Mouse (Mus musculus) T-helper 1 cell (primary cell): ENCODE measurements around the gene Rassf8.

ENCODE experiments used
- in situ Hi-C: fragments of 300-600 bp; cut with MboI, MseI; formaldehyde crosslinking; loops from one replicate; pipeline ENCODE4 v1.15.1; 2025; ENCODE audit warnings: high pct_unique_total_duplicates

Rassf8 gene

DNA sequence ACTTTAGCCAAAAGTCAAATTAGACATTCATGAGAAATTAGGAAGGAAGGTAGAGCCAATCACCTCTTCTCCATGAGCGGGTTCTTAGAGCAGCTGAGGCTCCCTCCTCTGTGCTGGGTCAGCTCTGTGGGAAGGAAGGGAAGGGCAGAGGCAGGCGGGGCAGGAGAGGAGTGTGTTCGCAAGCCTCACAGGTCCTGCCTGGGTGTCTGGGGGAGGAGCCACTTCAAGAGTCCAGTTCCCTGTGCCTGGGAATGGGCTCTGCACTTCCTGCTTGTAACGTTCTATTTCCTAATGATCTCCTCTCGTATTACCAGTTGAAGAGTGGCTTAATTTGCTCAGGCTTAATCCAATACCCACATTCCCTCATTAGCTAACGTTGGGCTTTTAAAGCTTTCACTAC is 32.8 kb downstream of the Rassf8 start:
- in situ Hi-C loops = no loop called here

DNA sequence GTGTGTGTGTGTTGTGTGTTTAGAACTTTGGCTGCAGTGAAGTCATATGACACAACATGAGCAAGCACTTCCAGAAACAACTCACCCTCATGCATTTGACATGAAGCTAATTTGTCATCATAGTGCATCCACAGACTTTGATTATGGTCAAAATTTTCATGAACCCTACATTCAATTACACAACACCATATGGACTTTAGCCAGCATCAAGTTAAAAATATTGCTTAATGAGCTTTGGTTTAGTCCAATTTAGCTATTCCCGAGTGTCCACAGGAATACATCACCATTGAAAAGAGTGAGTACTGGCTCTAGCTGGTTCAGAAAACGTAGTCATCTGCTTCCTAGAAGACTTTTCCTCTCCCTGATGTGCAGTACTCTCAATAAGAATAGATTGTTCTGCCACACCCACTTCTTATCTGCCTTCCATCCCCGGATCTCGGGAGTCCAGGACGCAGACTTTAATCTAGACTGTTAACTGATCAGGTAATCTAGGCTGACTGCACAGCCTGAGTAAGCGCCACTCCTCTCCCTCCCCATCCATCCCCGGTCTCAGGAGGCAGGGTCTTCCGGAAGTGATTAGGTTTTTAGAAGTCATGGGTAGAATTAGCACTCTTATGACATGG is 33.7 kb downstream of the Rassf8 start:
- in situ Hi-C loops = no loop called here

DNA sequence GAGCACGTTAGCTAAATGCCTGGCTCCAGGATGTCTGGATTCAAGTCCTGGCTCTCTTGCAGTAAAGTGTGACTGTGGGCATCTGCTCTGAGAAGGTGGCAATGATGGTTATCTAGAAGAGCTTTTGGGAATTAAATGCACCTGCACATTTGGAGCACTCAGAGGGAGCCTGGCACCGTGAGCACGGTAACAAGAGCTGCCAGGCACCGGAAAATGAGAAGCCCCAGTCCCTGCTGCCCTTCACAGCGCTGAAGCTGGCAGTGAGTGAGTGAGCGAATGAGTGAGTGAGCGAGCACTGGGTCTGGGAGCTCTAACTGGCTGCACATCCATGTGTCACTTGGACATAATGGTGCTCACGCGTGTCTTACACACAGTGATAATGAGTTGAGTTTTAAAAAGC is 34.7 kb downstream of the Rassf8 start:
- in situ Hi-C loops = no loop called here

DNA sequence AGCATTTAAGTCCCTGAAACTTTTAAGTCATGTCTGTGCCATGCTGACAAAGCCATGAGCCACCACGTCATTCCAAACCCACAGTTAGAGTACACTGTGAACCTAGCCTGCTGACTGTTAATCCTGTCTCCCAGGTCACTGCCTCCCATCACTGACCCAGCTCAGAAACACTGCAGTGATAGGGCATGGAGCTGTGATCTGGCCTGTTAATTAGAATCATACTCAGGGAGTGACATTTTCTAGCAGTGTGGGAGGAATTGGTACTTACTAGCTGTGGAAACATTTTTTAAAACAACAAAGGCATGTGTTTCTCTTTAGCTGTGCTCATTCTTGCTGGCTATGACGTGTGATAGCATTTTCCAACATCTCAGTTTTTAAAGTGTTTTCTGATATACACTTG is 35.4 kb downstream of the Rassf8 start:
- in situ Hi-C loops = no loop called here

DNA sequence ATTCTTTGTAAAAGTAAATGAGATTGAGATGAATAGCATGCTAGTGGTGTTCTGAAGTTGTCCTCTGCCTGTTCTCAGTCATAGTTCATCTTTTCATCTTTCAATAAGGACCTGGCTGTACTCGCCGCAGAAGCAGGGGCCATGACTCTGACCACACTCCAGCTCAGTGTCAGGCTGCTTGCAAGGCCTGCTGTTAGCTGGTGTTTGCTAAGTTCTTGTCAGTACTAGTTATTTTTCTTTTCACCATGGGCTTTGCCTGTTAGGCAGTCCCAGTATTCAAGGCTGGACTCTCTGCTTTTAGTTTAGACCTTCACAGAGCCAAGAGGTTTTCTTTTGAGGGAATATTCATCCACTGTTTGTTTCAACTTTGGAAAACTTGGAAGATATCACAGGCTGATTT is 40.8 kb downstream of the Rassf8 start:
- in situ Hi-C loops = no loop called here

DNA sequence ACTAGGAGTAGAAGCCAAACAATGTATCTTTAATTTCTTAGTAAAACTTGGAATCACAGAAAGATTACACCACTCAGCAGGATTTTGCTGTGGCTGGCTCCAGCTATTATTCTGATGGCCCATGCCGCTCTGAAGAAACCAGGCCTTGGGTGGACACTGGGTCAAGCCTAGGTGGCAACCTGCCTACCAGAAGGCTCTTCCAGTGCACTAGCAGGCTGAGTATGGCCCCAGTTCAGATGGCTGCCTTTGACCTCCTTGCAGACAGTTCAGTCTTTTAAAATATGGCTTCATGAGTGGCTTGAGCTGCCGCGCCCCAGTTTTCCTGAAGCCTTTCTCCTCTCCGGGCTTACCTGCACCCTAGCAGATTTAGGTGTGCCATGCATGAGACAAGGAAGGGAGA is 43.2 kb downstream of the Rassf8 start:
- in situ Hi-C loops = loop anchor here (10.0 kb wide), 2 partner anchors 375 to 425 kb away; no protein-coding TSS in a partner anchor

DNA sequence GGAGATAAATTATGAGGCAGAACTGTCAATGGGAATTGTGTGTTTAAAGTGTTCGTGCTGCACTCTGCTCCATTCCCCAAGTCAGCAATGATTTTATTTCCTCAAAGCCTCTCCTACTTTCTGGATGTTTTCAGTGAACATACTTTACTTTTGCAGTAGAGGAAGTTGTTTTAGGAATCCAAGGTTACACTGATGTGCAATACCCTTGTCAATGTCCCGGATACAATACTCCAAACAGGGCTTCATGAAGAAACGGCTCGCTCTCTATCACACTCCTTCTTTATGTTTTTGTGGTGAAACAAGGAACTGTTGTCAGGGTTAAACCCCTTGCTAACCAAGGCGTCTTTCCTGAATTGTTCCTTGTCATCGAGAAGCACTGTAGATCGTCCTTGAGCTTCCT is 45.8 kb downstream of the Rassf8 start:
- in situ Hi-C loops = loop anchor here (10.0 kb wide), 2 partner anchors 378 to 428 kb away; no protein-coding TSS in a partner anchor

DNA sequence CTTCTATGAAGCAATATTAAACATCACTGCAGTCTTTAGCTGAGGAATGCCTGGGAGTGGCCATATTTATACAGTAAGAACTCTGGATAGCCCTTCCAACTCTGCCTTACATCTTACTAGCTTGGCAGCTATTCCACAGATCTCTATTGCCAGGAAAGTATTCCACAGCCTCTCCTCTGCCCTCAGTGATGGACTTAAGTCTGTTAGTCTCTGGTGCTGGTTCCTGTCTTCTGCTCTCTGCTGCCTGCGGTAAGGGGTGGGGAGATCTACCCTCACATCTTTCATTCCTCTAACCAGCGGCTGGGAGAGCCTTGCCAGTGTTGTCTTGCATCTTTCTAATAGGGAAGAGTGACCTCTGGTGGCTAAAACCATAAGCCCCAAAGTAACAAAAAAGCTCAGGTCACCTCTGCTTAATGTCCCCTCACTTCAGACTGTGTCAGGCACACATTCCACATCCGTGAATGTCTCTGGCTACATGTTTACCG is 46.6 kb downstream of the Rassf8 start:
- in situ Hi-C loops = loop anchor here (10.0 kb wide), 2 partner anchors 378 to 428 kb away; no protein-coding TSS in a partner anchor

DNA sequence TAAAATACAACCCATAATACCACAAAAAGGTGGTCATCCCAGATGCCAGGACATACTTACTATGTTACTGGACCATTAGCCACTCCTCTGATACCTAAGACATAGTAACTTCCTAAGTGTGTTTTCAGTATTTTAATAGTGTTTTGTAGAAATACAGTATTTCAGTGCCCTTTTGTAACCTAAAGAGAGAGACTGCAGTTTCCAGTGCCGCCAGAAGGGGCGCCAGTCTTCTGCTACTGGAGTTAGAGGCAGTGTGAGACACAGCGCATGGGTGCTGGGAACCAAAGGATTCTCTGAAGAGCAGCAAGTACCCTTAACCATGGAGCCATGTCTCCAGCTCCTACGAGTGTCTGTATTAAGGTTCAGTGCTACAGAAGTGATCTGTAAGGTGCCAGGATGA is 48.1 kb downstream of the Rassf8 start:
- in situ Hi-C loops = loop anchor here (10.0 kb wide), 2 partner anchors 380 to 430 kb away; no protein-coding TSS in a partner anchor

DNA sequence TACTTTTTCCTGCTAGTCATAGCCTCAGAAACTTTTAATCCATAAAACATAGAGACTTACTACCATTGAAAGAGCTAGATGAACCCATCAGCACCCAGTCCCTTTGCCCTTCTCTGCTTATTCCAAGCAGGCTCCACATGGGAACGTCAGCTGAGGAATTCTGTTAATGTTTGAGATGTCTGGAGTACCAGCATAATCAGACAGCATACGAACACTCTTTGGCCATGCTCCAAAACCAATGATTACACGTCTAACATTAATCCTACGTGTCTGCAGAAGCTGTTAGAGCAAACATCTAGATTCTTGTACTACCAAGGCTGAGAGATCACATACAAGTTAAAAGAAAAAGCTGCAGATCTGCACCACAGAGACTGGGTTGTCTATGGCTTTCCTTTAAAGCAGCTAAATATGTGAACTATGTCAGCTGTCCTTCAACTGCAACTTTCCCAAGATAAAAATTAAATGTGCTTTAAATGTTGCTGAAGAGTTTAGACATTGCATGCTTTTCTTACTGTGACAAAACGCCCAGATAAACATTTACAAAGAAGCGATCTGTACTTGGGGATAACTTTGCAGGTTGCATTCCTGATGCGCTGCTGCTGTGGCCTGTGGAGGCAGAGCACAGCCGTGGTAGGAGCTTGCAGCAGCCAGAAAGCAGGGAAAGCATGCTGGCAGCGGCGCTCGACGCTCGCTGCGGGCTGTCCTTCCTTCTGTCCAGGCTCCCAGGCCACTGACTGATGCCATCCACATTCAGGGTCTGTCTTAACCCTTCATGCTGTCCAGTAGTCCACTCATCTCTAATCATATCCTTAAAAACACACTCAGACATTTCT is 49.9 kb downstream of the Rassf8 start:
- in situ Hi-C loops = loop anchor here (10.0 kb wide), 2 partner anchors 382 to 432 kb away; no protein-coding TSS in a partner anchor

DNA sequence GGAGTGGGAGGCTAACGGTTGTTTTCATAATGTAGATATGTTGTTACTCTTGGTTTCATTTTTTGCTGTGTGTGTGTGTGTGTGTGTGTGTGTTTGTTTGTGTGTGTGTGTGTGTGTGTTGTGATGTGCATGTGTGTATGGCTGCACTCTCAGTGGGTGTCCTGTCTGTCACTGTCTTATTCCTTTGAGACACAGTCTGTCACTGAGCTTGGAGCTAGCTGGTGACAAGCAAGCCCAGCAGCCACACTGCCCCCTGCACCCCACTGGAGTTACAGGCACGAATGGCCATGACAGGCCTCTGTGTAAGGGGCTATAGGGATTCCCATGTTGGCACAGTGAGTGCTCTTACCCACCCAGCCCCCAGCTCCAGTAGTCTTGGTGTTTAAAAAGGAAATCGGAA is 51.1 kb downstream of the Rassf8 start:
- in situ Hi-C loops = loop anchor here (10.0 kb wide), 2 partner anchors 383 to 433 kb away; no protein-coding TSS in a partner anchor

DNA sequence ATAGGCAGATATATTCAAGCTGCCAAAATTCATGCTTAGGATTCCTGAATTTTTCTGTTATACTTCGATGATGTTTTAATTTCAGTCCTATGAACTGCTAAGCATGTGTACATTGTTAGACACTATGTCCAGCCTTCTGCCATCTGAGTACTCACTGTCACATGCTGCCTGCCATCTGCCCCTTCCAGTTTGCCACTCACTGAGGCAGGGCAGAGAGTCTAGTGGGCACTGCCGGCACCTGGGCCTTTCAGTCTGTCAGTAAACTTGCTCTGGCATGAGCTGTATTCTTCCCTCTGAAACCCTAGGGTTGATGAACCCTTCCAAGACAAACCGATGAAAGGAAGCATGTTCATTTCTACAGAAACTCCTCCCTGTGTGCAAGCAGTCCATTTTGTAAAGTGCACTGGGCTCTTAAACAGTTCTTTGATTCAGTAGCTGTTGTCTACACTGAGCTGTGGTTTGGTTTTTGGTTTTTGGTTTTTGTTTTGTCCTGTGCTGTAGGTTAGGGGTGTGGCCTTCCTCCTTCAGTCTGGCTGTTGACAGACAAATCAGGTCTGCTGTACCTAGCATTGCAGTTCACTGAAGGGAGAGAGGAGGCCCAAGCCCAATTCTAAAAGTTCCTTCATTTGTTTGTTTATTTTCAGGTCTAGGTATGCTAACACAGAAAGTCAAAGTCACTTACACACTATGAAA is 55.4 kb downstream of the Rassf8 start:
- in situ Hi-C loops = no loop called here

DNA sequence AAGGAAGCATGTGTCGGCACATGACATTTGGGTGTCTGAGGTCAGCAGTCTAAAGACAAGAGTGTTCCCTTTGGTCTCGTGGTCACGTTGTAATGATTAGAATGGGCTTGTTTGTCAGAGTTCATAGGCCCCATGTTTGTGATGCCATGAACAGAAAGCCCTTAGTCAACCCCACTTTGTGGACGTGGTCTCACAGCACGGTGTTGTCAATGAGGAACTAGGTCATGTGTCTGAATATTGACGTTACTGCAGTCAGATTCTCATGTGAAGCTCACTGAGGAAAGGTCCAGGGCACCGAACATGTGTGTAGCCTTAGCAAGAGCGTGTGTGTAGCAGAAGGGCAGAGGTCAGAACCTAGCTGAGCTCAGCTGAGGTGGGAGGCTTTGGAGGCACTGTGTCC is 56.3 kb downstream of the Rassf8 start:
- in situ Hi-C loops = no loop called here

DNA sequence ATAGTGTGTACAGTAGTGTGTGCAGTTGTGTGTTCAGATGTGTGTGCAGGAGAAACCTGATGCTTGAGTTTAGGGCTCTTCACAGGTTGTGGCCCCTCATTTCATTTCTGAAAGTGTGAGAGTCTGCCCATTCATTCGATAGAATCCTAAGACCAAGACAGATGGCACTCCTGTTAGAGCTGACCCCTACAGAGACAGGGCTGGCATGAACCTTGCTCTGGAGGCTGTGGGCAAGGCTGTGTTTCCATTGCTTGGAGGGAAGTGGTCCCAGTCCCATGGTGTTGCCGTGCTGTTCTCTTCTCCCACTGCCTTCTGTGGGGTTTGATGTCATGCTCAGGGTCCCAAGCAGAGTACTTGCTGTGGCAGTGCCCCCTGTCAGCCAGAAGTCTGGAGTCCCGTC is 57.7 kb downstream of the Rassf8 start:
- in situ Hi-C loops = no loop called here

DNA sequence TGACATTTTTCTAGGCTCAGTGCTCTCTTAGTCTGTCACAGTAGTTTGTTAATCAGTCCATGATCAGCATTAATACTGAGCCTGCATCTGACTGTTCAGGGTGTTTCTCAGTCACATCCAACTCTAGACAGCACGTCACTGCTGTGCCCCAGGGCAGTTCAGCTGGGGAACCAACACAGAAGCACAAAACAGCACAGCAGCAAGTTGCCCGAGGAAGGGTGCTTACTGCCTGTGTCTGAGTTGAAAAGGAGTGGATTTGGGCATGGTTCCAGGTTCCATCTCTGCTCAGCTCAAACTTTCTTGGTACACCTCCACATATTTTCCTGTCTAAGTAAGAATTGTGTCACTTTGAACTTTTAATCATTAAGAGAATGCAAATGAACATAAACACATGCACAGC is 60.2 kb downstream of the Rassf8 start:
- in situ Hi-C loops = no loop called here

DNA sequence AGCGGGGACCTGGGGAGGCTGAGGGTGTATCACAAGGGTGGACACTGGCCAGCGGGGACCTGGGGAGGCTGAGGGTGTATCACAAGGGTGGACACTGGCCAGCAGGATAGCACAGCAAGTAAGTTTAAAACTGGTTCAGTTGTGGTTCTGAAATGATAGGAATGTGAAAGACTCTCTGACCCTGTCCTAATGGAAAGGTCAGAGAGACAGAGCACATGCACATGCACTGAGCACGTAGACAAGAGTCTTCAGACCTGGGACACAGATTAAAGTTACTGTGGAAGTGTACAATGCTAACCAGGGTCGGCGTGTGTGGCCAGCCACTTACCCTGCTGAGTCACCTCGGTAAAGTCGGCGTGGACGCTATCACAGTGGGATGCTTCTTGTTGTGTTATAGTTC is 61.4 kb downstream of the Rassf8 start:
- in situ Hi-C loops = no loop called here

DNA sequence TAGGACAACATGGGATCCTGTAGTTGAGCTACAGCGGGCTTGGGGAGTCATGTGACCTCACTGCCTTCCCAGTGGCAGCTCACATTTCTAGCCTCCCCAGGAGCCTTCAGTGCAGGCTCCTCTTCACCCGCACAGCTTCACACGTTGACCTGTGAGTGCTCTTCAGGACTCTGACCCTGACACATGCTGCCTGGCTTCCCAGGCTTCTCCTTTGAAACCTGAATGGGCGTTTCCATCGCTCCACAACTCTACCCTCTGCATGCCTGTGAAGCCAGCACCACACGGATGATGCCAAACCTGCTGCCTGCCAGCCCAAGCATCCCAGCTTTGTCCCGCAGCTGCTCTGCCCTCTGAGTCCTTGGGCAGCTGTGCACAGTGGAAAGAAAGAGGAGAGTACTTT is 63.0 kb downstream of the Rassf8 start:
- in situ Hi-C loops = no loop called here

DNA sequence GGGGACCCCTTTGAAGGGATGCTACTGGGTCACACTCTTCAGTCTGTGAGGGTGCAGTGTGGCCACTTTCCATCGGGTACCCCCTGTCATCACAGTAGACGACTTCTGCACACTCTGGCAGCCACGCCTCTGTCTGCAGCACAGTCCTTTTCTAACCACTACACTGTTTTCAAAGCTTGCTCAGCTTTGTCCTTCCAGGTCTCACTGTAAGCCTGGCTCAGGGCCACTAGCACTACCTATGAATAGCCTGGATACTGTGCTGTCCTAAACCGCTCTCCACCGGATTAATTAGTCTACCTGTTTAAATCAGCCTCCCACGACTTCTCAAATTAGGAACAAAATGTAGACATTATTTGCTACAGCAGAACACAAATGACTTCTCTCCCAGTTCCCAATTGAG is 63.5 kb downstream of the Rassf8 start:
- in situ Hi-C loops = no loop called here

DNA sequence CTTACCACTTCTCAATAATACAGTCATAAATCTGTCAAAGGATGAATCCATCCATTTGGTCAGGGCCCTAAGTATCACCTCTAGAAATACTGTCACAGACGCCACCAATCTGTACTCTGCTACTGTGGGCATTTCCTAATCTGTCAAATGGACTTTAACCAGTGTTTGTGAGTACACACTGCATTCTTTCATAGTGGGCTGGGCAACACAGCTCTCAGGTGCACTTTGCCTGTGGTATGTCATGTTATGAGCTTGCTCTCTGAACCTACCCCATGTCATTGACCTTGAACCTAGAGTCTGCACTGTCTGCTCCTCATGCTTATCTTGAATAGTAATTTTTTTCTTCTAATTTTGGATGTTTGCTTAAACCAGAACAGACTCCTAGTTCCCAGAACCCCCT is 64.6 kb downstream of the Rassf8 start:
- in situ Hi-C loops = no loop called here

DNA sequence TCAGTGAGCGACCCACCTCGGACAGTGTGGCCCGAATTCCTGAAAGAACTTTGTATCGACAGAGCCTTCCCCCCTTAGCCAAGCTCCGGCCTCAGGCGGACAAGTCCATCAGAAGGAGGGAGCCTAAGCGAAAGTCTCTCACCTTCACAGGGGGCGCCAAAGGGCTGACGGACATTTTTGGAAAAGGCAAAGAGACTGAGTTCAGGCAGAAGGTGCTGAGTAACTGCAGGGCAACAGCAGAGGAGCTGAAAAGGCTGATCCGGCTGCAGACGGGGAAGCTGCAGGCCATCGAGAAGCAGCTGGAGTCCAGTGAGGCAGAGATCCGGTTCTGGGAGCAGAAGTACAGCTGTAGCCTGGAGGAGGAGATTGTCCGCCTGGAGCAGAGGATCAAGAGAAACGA is 68.7 kb downstream of the Rassf8 start:
- in situ Hi-C loops = no loop called here

DNA sequence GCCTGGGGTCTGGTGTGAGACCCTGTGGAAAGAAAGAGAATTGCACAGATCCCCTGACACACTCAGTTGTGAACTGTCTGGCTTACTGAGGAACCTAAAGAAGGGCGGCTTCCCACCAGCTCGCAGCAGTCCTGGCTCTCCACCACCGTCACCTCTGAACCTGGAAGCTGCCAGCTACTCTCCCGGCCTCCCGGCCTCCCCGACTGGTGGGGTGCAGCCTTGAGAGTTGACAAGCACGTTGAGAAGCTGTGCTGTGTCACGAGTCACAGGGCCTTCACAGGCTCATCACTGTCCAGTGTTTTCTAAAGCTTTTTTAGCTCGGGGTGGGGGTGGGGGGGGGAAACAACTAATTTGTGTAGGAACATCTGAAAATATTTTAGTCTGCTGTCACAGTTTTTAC is 72.6 kb downstream of the Rassf8 start:
- in situ Hi-C loops = no loop called here

DNA sequence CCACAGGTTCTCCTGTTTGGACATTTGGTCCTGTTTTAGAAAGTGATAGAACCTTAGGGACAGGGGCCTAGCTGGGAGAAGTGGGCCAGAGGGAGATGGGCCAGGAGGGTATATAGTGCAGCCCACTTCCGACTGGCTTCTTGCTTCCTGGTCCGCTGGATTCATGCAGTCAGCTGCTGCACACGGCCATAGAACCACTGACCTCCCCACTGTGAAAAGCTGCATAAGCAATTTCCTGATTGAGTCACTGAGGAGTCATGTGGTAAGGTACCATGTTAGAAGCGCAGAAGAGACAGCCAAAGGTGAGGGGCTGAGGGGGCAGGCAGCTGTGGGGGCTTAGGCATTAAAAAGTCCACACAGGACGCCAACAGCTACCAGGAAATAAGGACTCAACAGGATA is 75.7 kb downstream of the Rassf8 start:
- in situ Hi-C loops = no loop called here
